Mouse (Mus musculus) G1E (cell line): ENCODE measurements at regions not wholly inside any gene's neighbourhood (a gene's known extent, or its start where the extent isn't known, plus 50 kb on each side); places are given as distances from the start of the nearest gene placed in this dataset.

Experiments used
- ATAC-seq: 2 replicates; pipeline ENCODE4 v1.8.0; 2016; ENCODE audit warnings: mild to moderate bottlenecking; ENCODE audit not compliant: insufficient number of reproducible peaks, poor library complexity, low FRiP score, severe bottlenecking; ENCODE audit errors: extremely low read depth
- DNase-seq: peaks from one replicate; pipeline ENCODE4 v3.0.0; 2012; ENCODE audit warnings: low spot score
- H3K27me3 ChIP-seq: 2 replicates; pipeline ENCODE4 v1.6.1; 2012; ENCODE audit warnings: mild to moderate bottlenecking, low read length, inconsistent platforms; ENCODE audit not compliant: insufficient read depth
- H3K36me3 ChIP-seq: replicated peaks from 2 replicates; pipeline ENCODE3; 2012; ENCODE audit warnings: mild to moderate bottlenecking, inconsistent platforms
- H3K4me1 ChIP-seq: 2 replicates; pipeline ENCODE4 v1.6.1; 2012; ENCODE audit warnings: low read depth, low read length, inconsistent platforms, mixed read lengths; ENCODE audit not compliant: insufficient read depth
- H3K4me3 ChIP-seq: 2 replicates; pipeline ENCODE4 v1.5.1; 2012; ENCODE audit warnings: low read depth, mild to moderate bottlenecking, inconsistent platforms, low read length, moderate library complexity, mixed read lengths
- H3K9me3 ChIP-seq: replicated peaks from 2 replicates; pipeline ENCODE4 v1.6.1; 2012; ENCODE audit warnings: inconsistent platforms
- CTCF ChIP-seq: IDR thresholded peaks from 2 replicates; pipeline ENCODE4 v1.5.1; 2012; ENCODE audit warnings: low read depth, low read length, inconsistent platforms, mixed read lengths
- GATA1 ChIP-seq: IDR thresholded peaks from 2 replicates; pipeline ENCODE4 v1.6.1; 2012; ENCODE audit warnings: borderline replicate concordance, low read length, inconsistent platforms, mixed read lengths
- GATA2 ChIP-seq: IDR thresholded peaks from 2 replicates; pipeline ENCODE4 v1.6.1; 2012; ENCODE audit warnings: low read depth, low read length, inconsistent platforms, borderline replicate concordance
- POLR2AphosphoS5 ChIP-seq: IDR thresholded peaks from 2 replicates; pipeline ENCODE4 v1.6.1; 2012; ENCODE audit warnings: low read depth, low read length, inconsistent platforms; ENCODE audit not compliant: insufficient replicate concordance
- TAL1 ChIP-seq: conservative IDR thresholded peaks from 2 replicates; pipeline ENCODE4 v1.6.1; 2012; ENCODE audit warnings: low read depth, low read length, inconsistent platforms, mixed read lengths

GRCm38 (mm10) chr15:31827219-31827618 lies 225.6 kb downstream of the Fam173b start:
- H3K27me3 ChIP-seq: no peaks in the 10 kb centered on the region
- no peak for ATAC-seq

DNA sequence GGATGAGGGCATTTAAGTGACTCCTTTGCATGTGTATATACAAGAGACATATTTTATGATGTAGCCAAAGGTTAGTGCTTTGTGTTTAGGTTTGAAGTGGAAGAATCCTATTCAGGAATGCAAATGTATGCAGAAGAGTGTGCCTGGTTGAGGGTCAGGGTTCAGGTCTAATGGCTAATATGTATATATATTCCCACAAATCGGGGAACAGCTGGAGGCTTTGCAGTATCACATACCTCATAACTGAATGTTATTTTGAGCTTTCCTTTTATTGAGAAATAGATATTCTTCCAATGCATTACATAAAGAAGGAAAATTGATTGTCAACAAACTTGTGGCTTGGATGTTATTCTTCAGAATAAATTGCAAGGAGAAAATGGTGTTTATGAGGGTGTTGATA lies 239.9 kb downstream of the Fam173b start:
- no peak for TF ChIP-seq CTCF
- TF ChIP-seq GATA1: no peak
- TF ChIP-seq POLR2AphosphoS5: no peak
- no peak for TF ChIP-seq TAL1
- no peak for TF ChIP-seq GATA2
- Histone ChIP-seq H3K9me3 (no peaks in the 10 kb centered on the region), H3K27me3 (no peaks in the 10 kb centered on the region), H3K4me1 (no peaks in the 10 kb centered on the region), H3K4me3 (no peak overlapping the region), H3K36me3 (no peaks in the 10 kb centered on the region)
- ATAC-seq (no peak), DNase-seq (no peak)

More at GRCm38 (mm10) chr15:31827219-31827618, 225.6 kb downstream of the Fam173b start:
- DNase-seq: no peak
- Histone ChIP-seq H3K4me3 (no peak overlapping the region), H3K4me1 (no peaks in the 10 kb centered on the region), H3K36me3 (no peaks in the 10 kb centered on the region), H3K9me3 (no peaks in the 10 kb centered on the region)
- TF ChIP-seq TAL1: no peak
- TF ChIP-seq GATA1: no peak
- no peak for TF ChIP-seq GATA2
- TF ChIP-seq CTCF: peak; percentile 67

- Histone ChIP-seq H3K36me3 (no peaks in the 10 kb centered on the region), H3K9me3 (no peaks in the 10 kb centered on the region), H3K4me1 (no peaks in the 10 kb centered on the region), H3K27me3 (no peaks in the 10 kb centered on the region), H3K4me3 (no peak overlapping the region)
- no peak for DNase-seq
- TF ChIP-seq POLR2AphosphoS5 (no peak), GATA1 (no peak), TAL1 (no peak)
- no peak for ATAC-seq
Observed at GRCm38 (mm10) chr15:31854764-31855163, 253.1 kb downstream of the Fam173b start.

GRCm38 (mm10) chr15:31855188-31855587 lies 253.5 kb downstream of the Fam173b start:
- no peak for DNase-seq
- TF ChIP-seq GATA1: no peak
- no peak for TF ChIP-seq CTCF
- no peak for TF ChIP-seq TAL1
- no peak overlapping the region for H3K4me3 ChIP-seq
- no peaks in the 10 kb centered on the region for H3K36me3 ChIP-seq
- no peaks in the 10 kb centered on the region for H3K4me1 ChIP-seq
- no peaks in the 10 kb centered on the region for H3K27me3 ChIP-seq
- no peak for ATAC-seq
- no peaks in the 10 kb centered on the region for H3K9me3 ChIP-seq

DNA sequence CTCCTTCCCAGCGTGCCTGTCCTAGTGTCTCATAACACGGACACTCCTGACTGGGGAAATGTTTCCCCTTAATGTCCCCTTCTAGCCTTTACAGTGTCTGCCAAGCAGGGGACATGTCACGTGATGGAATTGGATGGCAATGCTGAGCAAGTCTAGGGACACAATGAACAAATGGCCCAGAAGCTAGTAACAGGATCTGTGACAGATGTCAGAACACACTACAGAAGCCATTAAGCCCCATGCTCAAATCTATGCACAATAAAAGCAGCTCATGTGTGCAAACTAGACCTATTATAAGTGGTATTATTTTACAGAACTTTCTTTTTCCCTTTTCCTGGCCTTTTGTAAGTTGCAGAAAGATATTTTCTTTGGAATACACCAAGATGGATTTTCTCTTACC lies 267.4 kb downstream of the Fam173b start:
- Histone ChIP-seq H3K4me1 (no peaks in the 10 kb centered on the region), H3K9me3 (no peaks in the 10 kb centered on the region), H3K36me3 (no peaks in the 10 kb centered on the region), H3K4me3 (no peak overlapping the region), H3K27me3 (no peaks in the 10 kb centered on the region)
- TF ChIP-seq CTCF (no peak), GATA2 (no peak), TAL1 (no peak), POLR2AphosphoS5 (no peak), GATA1 (no peak)
- ATAC-seq (no peak), DNase-seq (no peak)

GRCm38 (mm10) chr15:31869673-31870417 lies 268.2 kb downstream of the Fam173b start:
- H3K4me3 ChIP-seq: no peak overlapping the region
- no peaks in the 10 kb centered on the region for H3K36me3 ChIP-seq
- H3K4me1 ChIP-seq: no peaks in the 10 kb centered on the region
- H3K9me3 ChIP-seq: no peaks in the 10 kb centered on the region
- no peaks in the 10 kb centered on the region for H3K27me3 ChIP-seq
- TF ChIP-seq POLR2AphosphoS5 (no peak), GATA1 (no peak), CTCF (no peak), TAL1 (no peak), GATA2 (no peak)
- ATAC-seq: no peak
- no peak for DNase-seq

- H3K27me3 ChIP-seq: no peaks in the 10 kb centered on the region
- no peak overlapping the region for H3K4me3 ChIP-seq
- ATAC-seq (no peak), DNase-seq (no peak)
- no peaks in the 10 kb centered on the region for H3K9me3 ChIP-seq
- no peaks in the 10 kb centered on the region for H3K36me3 ChIP-seq
- H3K4me1 ChIP-seq: no peaks in the 10 kb centered on the region
- no peak for TF ChIP-seq GATA2
- no peak for TF ChIP-seq TAL1
- TF ChIP-seq CTCF: no peak
- no peak for TF ChIP-seq GATA1
- no peak for TF ChIP-seq POLR2AphosphoS5
Observed at GRCm38 (mm10) chr15:31875436-31875835, 273.8 kb downstream of the Fam173b start.
